Mouse (Mus musculus) embryonic fibroblast, embryonic 13.5 days (primary cell): ENCODE measurements around the gene Tap2. TPM values are rescaled to one million over a fixed set of nuclear protein-coding genes. Genes with fewer than 3 reads are reported as not detected.
"Not testable (repeated sequence)": the region's sequence is repeated elsewhere in the genome, so short reads cannot be mapped to it uniquely, and the experiment has no call there.

Experiments
- H3K27ac ChIP-seq: 2 replicates; pipeline ENCODE4 v1.5.1; 2012; ENCODE audit warnings: low read length, control low read depth, inconsistent platforms; ENCODE audit not compliant: insufficient read depth
- H3K4me1 ChIP-seq: 2 replicates; pipeline ENCODE4 v1.6.1; 2011; ENCODE audit warnings: low read length; ENCODE audit not compliant: control insufficient read depth, insufficient read depth
- H3K4me3 ChIP-seq: 2 replicates; pipeline ENCODE4 v1.5.1; 2011; ENCODE audit warnings: mild to moderate bottlenecking, control low read depth, low read length; ENCODE audit not compliant: insufficient read depth
- CTCF ChIP-seq: IDR thresholded peaks from 2 replicates; pipeline ENCODE4 v1.5.1; 2011; ENCODE audit warnings: mild to moderate bottlenecking, control low read depth, low read length, moderate library complexity, borderline replicate concordance; ENCODE audit not compliant: insufficient read depth
- POLR2A ChIP-seq: IDR thresholded peaks from 2 replicates; pipeline ENCODE4 v1.6.1; 2011; ENCODE audit warnings: low read depth, mild to moderate bottlenecking, control low read depth, low read length, moderate library complexity
- polyA plus RNA-seq: library from polyadenylated mRNA; stranded (reverse); fragments of >200 nt; gene quantifications from 2 replicates; pipeline ENCODE4 v1.2.4, GENCODE M21; 2011; ENCODE audit warnings: low read depth; ENCODE audit not compliant: missing spikeins, insufficient read length

Gene Tap2
- polyA plus RNA-seq, 1 experiment: 25.6 TPM

- H3K4me1 ChIP-seq: no peaks in the 10 kb centered on the region
- no peak for TF ChIP-seq POLR2A
- TF ChIP-seq CTCF: no peak
- H3K27ac ChIP-seq: no peak overlapping the region
- no peak overlapping the region for H3K4me3 ChIP-seq
These were observed 7.3 kb downstream of the Tap2 start for GRCm38 (mm10) chr17:34210599-34210998.

- Histone ChIP-seq H3K27ac (no peak overlapping the region), H3K4me1 (no peaks in the 10 kb centered on the region), H3K4me3 (no peak overlapping the region)
- no peak for TF ChIP-seq POLR2A
- TF ChIP-seq CTCF: no peak
These were observed 8.5 kb downstream of the Tap2 start for GRCm38 (mm10) chr17:34211746-34212365.

- TF ChIP-seq POLR2A: no peak
- TF ChIP-seq CTCF: no peak
- H3K4me1 ChIP-seq: no peaks in the 10 kb centered on the region
- H3K4me3 ChIP-seq: no peak overlapping the region
- H3K27ac ChIP-seq: no peak overlapping the region
These were observed 10.6 kb downstream of the Tap2 start for GRCm38 (mm10) chr17:34213936-34214335.

- H3K4me1 ChIP-seq: no peaks in the 10 kb centered on the region
- TF ChIP-seq POLR2A (no peak), CTCF (no peak)
- H3K27ac ChIP-seq: no peak overlapping the region
- H3K4me3 ChIP-seq: no peak overlapping the region
These were observed 11.8 kb downstream of the Tap2 start for GRCm38 (mm10) chr17:34215176-34215575.

- Histone ChIP-seq H3K4me3 (no peak overlapping the region), H3K4me1 (no peaks in the 10 kb centered on the region), H3K27ac (no peak overlapping the region)
- TF ChIP-seq POLR2A (no peak), CTCF (no peak)
These were observed 14.0 kb downstream of the Tap2 start for GRCm38 (mm10) chr17:34217216-34217928.

GRCm38 (mm10) chr17:34217986-34218385 is 14.7 kb downstream of the Tap2 start:
- no peaks in the 10 kb centered on the region for H3K4me1 ChIP-seq
- no peak overlapping the region for H3K27ac ChIP-seq
- no peak overlapping the region for H3K4me3 ChIP-seq
- TF ChIP-seq POLR2A: no peak
- no peak for TF ChIP-seq CTCF

GRCm38 (mm10) chr17:34218675-34219074 is 15.3 kb downstream of the Tap2 start:
- Histone ChIP-seq H3K4me1 (no peaks in the 10 kb centered on the region), H3K4me3 (no peak overlapping the region), H3K27ac (no peak overlapping the region)
- TF ChIP-seq POLR2A: no peak
- TF ChIP-seq CTCF: no peak

- H3K27ac ChIP-seq, H3K4me3 ChIP-seq, H3K4me1 ChIP-seq: not testable (repeated sequence)
These were observed 15.8 kb downstream of the Tap2 start for GRCm38 (mm10) chr17:34219096-34219495.

- not testable (repeated sequence) for H3K27ac ChIP-seq, H3K4me1 ChIP-seq, H3K4me3 ChIP-seq
These were observed 16.5 kb downstream of the Tap2 start for GRCm38 (mm10) chr17:34219801-34220200.

- not testable (repeated sequence) for H3K4me1 ChIP-seq, H3K27ac ChIP-seq, H3K4me3 ChIP-seq
These were observed 17.1 kb downstream of the Tap2 start for GRCm38 (mm10) chr17:34220401-34220800.

GRCm38 (mm10) chr17:34224816-34225215 is 21.5 kb downstream of the Tap2 start:
- TF ChIP-seq CTCF (no peak), POLR2A (no peak)
- Histone ChIP-seq H3K4me3 (no peak overlapping the region), H3K27ac (no peak overlapping the region), H3K4me1 (no peaks in the 10 kb centered on the region)
